Mouse (Mus musculus): ENCODE measurements at regions not wholly inside any gene's neighbourhood (a gene's known extent, or its start where the extent isn't known, plus 50 kb on each side); places are given as distances from the start of the nearest gene placed in this dataset.

DNA sequence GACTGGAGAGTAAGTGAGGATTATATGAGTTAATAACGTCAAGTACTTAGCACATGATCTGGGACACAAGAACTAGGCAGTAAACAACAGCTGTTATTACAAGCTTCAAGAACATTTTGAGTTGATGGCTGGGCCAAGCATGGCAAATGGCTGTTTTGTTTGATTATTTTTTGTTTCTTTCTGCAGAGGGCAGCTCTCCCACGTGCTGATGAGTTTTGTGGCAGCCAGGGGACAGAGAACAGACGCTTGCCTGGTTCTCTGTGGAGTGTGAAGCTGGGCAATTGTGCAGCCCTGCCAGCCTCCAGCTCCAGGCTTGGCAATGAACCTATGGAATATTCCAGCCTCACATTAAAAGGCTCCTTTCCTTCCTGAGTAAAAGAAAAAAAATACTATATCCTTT is 592.2 kb downstream of the Tox3 start:
- TF ChIP-seq POLR2A (IDR thresholded peaks at IDR 0.05; ENCODE audit: insufficient read depth, low read depth, low read length) (no peak), CTCF (IDR thresholded peaks at IDR 0.05) (no peak)
